Mouse (Mus musculus) heart, adult 2 months (tissue): ENCODE data around the gene Srgap2.

Experiments used
- CTCF ChIP-seq: fragments of 200-600 bp; IDR thresholded peaks from 2 replicates; pipeline ENCODE4 v1.8.1; 2022; ENCODE audit warnings: antibody characterized with exemption, mild to moderate bottlenecking, moderate library complexity
- EP300 ChIP-seq: fragments of 200-500 bp; IDR thresholded peaks from 2 replicates; pipeline ENCODE4 v1.6.1; 2011; ENCODE audit warnings: low read depth, low read length, control low read depth; ENCODE audit not compliant: insufficient read depth
- POLR2A ChIP-seq: fragments of 200-500 bp; IDR thresholded peaks from 2 replicates; pipeline ENCODE4 v1.6.1; 2011; ENCODE audit warnings: mild to moderate bottlenecking, low read depth, low read length, control low read depth; ENCODE audit not compliant: insufficient read depth

DNA sequence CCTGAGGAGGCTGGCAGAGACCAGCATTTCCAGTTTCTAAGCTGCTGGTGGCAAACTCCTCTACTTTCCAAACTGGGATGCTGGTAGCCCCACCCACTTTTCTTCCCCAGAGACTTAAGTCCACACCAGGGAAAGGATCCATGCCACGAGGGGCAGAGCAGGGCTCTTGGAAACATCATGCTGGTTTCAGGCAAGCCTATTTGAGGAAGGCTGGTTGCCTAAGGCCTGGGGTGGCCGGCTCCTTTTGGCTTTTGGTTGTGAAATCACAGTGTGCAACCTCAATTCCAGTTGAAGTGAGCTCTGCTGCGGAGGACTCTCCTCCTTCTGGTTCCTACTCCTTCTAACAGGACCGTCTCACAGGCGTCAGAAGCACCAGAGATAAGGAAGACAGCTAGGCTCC, 240.3 kb downstream of the Srgap2 start:
- no peak for TF ChIP-seq CTCF
- TF ChIP-seq POLR2A = no peak
- TF ChIP-seq EP300 = no peak
